Mouse (Mus musculus) lung, postnatal 0 days (tissue): ENCODE data around the gene Recql5. TPM values are rescaled to one million over a fixed set of nuclear protein-coding genes. Genes with fewer than 3 reads are reported as not detected.

Experiments used
- ATAC-seq: fragments of 200-750 bp; cut with Nextera tagmentation; 2 replicates; pipeline ENCODE4 v1.8.0; 2017; ENCODE audit warnings: moderate library complexity
- DNase-seq: peaks from one replicate; pipeline ENCODE4 v3.0.0-alpha.2; 2016; ENCODE audit warnings: low spot score
- H3K27ac ChIP-seq: fragments of 300-500 bp; sonication (generic); 2 replicates; pipeline ENCODE4 v1.5.1; 2014; ENCODE audit warnings: antibody characterized with exemption, mild to moderate bottlenecking, low read length, mixed read lengths
- H3K27me3 ChIP-seq: fragments of 300-500 bp; sonication (generic); replicated peaks from 2 replicates; pipeline ENCODE4 v1.6.1; 2014; ENCODE audit warnings: low read length, mixed read lengths; ENCODE audit not compliant: insufficient read depth
- H3K36me3 ChIP-seq: fragments of 300-500 bp; sonication (generic); 2 replicates; pipeline ENCODE4 v1.6.1; 2014; ENCODE audit warnings: low read length, mixed read lengths; ENCODE audit not compliant: insufficient read depth
- H3K4me1 ChIP-seq: fragments of 300-500 bp; sonication (generic); 2 replicates; pipeline ENCODE4 v1.6.1; 2014; ENCODE audit warnings: antibody characterized with exemption, low read depth, low read length, mixed read lengths; ENCODE audit not compliant: insufficient read depth
- H3K4me2 ChIP-seq: fragments of 300-500 bp; sonication (generic); replicated peaks from 2 replicates; pipeline ENCODE4 v1.6.1; 2014; ENCODE audit warnings: low read depth, mild to moderate bottlenecking, low read length, moderate library complexity, mixed read lengths
- H3K4me3 ChIP-seq: fragments of 300-500 bp; sonication (generic); 2 replicates; pipeline ENCODE4 v1.5.1; 2014; ENCODE audit warnings: low read depth, low read length
- H3K9ac ChIP-seq: fragments of 300-500 bp; sonication (generic); replicated peaks from 2 replicates; pipeline ENCODE4 v1.6.1; 2014; ENCODE audit warnings: low read depth, mild to moderate bottlenecking
- H3K9me3 ChIP-seq: fragments of 300-500 bp; sonication (generic); 2 replicates; pipeline ENCODE4 v1.6.1; 2016; ENCODE audit warnings: low read length, mixed read lengths
- CTCF ChIP-seq: IDR thresholded peaks from 2 replicates; pipeline ENCODE4 v1.5.1; 2016; ENCODE audit warnings: antibody characterized with exemption, mild to moderate bottlenecking
- EP300 ChIP-seq: IDR thresholded peaks from 2 replicates; pipeline ENCODE4 v1.6.1; 2016; ENCODE audit warnings: antibody characterized with exemption, mild to moderate bottlenecking, control low read depth
- WGBS: fragments of 180-500 bp; shearing (Covaris S2); extraction: QIAGEN DNeasy Blood & Tissue Kit; methylation state at CpG from one replicate; pipeline ENCODE4 v1.1.7; 2014; 5-methylcytosine and 5-hydroxymethylcytosine counted together
- polyA plus RNA-seq: library from polyadenylated mRNA; unstranded; fragments of >200 nt; fragmentation: Nextera tagmentation; extraction: Ambion mirVana; gene quantifications from 2 replicates; pipeline ENCODE4 v1.2.1, GENCODE M21; 2015

Gene Recql5
- polyA plus RNA-seq, 1 experiment from 2014 or later: 9.2 TPM

DNA sequence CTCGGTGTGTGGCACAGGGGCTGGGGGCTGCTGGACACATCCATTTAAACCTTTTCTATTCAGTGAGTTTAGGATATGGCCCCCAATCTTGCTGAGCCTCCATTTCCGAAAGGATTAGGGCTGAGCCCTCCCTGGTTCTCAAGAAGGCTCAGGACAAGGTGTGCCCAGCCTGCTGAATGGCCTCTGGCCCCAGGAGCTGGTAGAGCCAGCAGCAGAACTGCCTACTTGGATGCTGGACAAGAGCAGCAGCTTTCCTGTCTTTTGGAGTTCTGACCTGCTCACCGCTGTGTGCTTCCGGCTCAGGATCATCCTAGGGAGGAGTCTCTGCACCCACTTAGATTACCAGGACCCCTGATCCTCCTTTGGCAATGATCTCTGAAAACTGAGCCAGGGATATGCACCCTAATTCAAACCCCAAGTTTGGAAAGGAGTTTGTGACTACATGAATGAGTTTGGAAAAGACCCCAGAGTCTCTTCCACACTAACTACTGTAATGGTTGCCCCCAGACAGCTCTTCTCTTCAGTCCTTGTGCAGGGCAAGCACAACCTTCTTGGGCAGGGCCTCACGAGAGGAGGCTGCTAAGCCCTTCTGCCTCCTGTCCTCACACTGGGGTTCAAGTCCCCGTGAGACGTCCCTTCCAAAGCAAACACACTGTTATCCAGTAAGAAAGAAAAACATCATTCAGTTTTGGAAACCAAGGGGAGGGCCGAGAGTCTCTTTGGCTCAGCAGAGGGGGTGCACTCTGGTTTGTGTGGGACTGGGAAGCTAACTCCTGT lies 32.5 kb downstream of the Recql5 start:
- Histone ChIP-seq H3K36me3 (no peaks in the 10 kb centered on the region), H3K9me3 (no peaks in the 10 kb centered on the region), H3K27ac (no peak overlapping the region), H3K4me2 (peak overlapping the region; percentile 12), H3K4me1 (peaks cover 42% of the 10 kb centered on the region), H3K4me3 (peak overlapping the region; percentile 14; the same call in 1 of the 2 replicates), H3K9ac (no peak overlapping the region), H3K27me3 (no peaks in the 10 kb centered on the region)
- 71% methylated on average over 8 of the region's 8 CpGs for WGBS
- no peak for ATAC-seq
- no peak for DNase-seq
- TF ChIP-seq CTCF (no peak), EP300 (no peak)

DNA sequence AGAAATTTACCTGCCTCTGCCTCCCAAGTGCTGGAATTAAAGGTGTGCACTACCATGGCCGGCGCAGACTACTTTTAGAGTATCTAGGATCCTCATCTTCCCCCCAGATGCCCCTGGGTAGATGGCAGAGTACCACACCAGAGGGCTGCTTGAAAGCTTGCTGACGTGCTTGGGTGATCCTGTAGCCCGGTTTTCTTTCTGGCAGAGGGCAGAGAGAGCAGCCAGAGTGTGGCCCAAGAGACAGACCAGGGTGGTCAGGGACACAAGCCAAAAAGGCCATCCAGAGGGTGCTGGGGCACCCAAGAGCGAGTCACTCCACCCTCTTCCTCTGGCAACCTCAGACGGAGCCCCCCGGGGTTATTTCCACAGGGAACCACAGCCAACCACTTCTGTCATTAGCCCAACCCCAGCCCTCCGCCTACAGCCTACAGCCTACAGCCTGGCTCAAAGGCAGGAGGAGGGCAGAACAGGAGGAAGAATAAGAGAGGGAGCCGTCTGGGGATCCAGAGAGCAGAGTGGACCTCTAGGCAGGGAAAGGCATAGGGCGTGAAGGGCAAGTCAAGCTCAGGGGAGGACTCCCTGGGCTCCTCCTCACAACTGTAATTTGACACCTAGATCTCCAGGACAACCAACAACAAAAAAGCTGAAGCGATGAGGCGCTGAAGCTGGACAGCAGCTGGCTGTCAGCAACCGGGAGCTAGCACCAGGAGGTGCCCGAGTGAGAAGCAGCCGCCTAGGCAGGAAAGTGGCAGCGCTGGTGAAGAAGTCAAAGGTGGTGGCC lies 33.6 kb downstream of the Recql5 start, which contains the start of gene Smim5:
TSS of gene Smim5 (plus strand) at position 481 of the 781 bp plus-strand sequence.
- peaks cover 4% of the 10 kb centered on the region; the same call in 1 of the 2 replicates for H3K36me3 ChIP-seq
- peaks cover 37% of the 10 kb centered on the region for H3K4me1 ChIP-seq
- peak within 1 kb of the TSS; percentile 70 for H3K27ac ChIP-seq
- 30% methylated on average over 16 of the region's 16 CpGs for WGBS
- TF ChIP-seq EP300 (no peak), CTCF (peak; percentile 31)
- DNase-seq (peak; percentile 94), ATAC-seq (peak; percentile 73)
- peak within 1 kb of the TSS; percentile 12 for H3K4me2 ChIP-seq
- peak within 1 kb of the TSS; percentile 14 for H3K4me3 ChIP-seq
- no peaks in the 10 kb centered on the region for H3K27me3 ChIP-seq
- H3K9ac ChIP-seq: no peak within 1 kb of the TSS
- no peaks in the 10 kb centered on the region for H3K9me3 ChIP-seq

DNA sequence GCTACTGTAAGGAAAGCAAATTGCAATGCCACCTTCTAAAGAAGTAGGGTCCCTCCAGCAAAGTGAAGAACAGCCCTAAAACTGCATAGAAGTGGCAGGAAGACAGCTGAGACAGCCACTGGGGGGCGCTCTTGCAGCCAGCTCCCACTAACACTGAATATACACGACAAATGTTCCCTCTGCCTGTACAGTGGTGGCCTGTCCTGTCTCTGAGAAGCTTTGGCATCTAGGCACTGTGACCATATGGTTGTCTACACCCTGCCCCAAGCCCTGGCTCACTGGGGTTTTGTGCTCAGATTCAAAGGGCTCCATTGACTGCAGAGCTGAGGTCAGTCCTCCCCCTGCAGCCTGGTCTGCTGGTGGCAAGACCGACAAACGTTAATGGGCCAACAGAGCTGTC lies 34.4 kb downstream of the Recql5 start:
- 14% methylated on average over 4 of the region's 4 CpGs for WGBS
- 0 out of 2 replicates have a peak, but pooled peaks have one; percentile 17 for ATAC-seq
- peak overlapping the region; percentile 20; the same call in 1 of the 2 replicates for H3K27ac ChIP-seq

DNA sequence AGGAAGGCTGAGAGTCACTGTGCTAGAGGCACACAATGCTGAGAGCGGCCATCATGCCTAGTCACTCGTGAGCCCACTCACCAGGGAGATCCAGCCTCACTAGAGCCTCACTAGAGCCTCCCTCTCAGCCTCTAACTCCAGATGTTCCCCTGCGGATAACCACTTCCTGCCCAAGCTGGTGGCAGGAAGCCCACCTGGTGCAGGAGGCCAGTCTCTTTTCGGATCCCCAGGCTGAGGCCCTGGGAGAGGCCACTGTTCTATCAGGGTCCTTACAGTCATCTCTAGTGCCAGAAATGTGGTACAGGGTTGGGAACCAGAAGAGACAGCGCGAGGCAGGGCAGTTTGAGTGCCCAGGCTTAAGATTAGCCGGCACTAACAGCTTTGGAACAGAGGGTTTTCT lies 34.8 kb downstream of the Recql5 start:
- Histone ChIP-seq H3K36me3 (peaks cover 4% of the 10 kb centered on the region; the same call in 1 of the 2 replicates), H3K9me3 (no peaks in the 10 kb centered on the region), H3K4me2 (no peak overlapping the region), H3K4me3 (no peak overlapping the region), H3K9ac (no peak overlapping the region), H3K27me3 (no peaks in the 10 kb centered on the region), H3K4me1 (peaks cover 26% of the 10 kb centered on the region; the same call in 1 of the 2 replicates), H3K27ac (no peak overlapping the region)
- no peak for TF ChIP-seq CTCF
- TF ChIP-seq EP300: no peak
- DNase-seq (no peak), ATAC-seq (no peak)
- 76% methylated on average over 7 of the region's 7 CpGs for WGBS

More for the DNA sequence above, 34.4 kb downstream of the Recql5 start:
- Histone ChIP-seq H3K4me3 (no peak overlapping the region), H3K4me2 (no peak overlapping the region), H3K4me1 (peaks cover 30% of the 10 kb centered on the region; the same call in 1 of the 2 replicates), H3K27me3 (no peaks in the 10 kb centered on the region), H3K9ac (no peak overlapping the region), H3K36me3 (peaks cover 4% of the 10 kb centered on the region; the same call in 1 of the 2 replicates), H3K9me3 (no peaks in the 10 kb centered on the region)
- DNase-seq: peak; percentile 64
- TF ChIP-seq EP300 (no peak), CTCF (peak; percentile 78)

GRCm38 (mm10) chr11:115894755-115895520 lies 38.3 kb downstream of the Recql5 start:
- DNase-seq (peak; percentile 36), ATAC-seq (no peak)
- Histone ChIP-seq H3K27me3 (no peaks in the 10 kb centered on the region), H3K36me3 (peaks cover 4% of the 10 kb centered on the region; the same call in 1 of the 2 replicates), H3K27ac (no peak overlapping the region), H3K4me3 (no peak overlapping the region), H3K9ac (no peak overlapping the region), H3K4me1 (no peaks in the 10 kb centered on the region; the same call in 1 of the 2 replicates), H3K4me2 (no peak overlapping the region), H3K9me3 (no peaks in the 10 kb centered on the region)
- no peak for TF ChIP-seq EP300
- TF ChIP-seq CTCF: peak; percentile 59
- 60% methylated on average over 14 of the region's 14 CpGs for WGBS
